Mouse (Mus musculus): ENCODE results near the gene Syt13.

The Syt13 gene

DNA sequence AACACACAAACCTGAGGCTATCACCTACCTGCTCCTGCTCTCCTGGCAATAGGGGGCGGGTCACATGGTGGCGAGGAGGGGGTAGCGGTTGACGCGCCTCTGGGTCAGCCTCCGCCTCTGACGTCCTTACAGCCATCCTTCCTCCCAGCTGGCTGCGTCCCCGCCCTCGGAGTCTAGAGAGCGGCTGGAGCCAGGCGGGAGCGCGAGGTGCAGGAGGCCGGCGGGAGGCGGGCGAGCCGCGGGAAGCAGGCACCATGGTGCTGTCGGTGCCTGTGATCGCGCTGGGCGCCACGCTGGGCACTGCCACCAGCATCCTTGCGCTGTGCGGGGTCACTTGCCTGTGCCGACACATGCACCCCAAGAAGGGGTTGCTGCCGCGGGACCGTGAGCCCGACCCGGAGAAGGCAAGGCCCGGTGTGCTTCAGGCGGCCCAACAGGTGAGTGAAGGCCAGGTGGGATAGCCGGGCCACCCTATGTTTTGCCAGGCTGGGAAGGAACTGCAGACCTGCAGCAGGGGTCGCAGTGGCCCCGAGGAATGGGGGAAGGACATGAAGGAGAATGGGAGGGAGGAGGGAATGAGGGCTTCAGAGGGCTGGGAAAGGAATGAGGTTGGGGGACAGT, at the start of gene Syt13:
Gene Syt13 (plus strand): TSS at position 166 of the 621 bp plus-strand sequence.
- ChIA-PET POLR2A (interaction anchor here in 2 of 4 experiments (1.0 to 1.3 kb wide), 2 partner anchors 20 to 553 kb away, joined by 3 read pairs; no protein-coding TSS in a partner anchor), CTCF (interaction anchor here in 3 of 4 experiments (0.9 to 2.5 kb wide), 6 partner anchors 11 to 556 kb away, joined by 4 to 8 read pairs (median 6); no protein-coding TSS in a partner anchor)

- POLR2A ChIA-PET: interaction anchor here in 1 of 4 experiments (0.6 kb wide), 1 partner anchor 207 kb away, joined by 4 read pairs; no protein-coding TSS in a partner anchor
- CTCF ChIA-PET: no interaction called here
These were observed 48.3 kb upstream of the Syt13 start for GRCm38 (mm10) chr2:92866616-92867015.

DNA sequence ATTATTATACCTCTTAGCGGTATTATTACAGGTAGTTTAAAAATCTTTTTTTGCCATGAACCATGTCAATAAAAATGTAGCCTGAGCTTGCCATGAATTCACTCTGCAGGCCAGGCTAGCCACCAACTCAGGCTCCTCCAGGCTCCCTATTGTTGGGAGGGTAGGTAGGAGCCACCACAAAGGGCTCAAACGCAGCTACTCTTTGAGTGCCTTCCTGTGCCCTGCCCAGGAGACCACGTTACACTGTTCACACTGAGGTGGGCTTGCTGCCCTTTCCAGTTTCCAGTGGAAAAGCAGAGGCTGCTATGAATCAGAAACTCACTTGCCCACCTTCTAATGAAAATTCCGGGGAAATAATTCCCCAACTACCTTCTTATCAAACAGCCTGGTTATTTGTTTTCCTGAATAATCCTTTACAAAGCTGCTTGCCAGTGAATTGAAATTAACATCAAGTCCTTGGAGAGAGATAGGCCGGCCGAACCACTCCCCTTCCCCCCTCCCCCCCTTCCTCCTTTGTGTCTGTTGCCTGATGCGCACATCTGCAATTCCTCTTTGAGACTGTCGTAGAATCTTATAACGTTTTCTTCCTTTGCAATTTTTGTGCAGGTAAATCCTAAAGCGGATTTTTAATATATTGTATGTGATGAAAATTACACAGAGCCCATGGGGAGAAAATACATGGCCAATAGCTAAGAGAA, 44.6 kb upstream of the Syt13 start:
- ChIA-PET POLR2A (interaction anchor here in 2 of 4 experiments (0.6 to 0.8 kb wide), 3 partner anchors 33 to 228 kb away, joined by 3 read pairs; no protein-coding TSS in a partner anchor), CTCF (interaction anchor here (0.6 to 2.1 kb wide), 6 partner anchors 13 to 830 kb away, joined by 3 to 9 read pairs (median 3); no protein-coding TSS in a partner anchor)

DNA sequence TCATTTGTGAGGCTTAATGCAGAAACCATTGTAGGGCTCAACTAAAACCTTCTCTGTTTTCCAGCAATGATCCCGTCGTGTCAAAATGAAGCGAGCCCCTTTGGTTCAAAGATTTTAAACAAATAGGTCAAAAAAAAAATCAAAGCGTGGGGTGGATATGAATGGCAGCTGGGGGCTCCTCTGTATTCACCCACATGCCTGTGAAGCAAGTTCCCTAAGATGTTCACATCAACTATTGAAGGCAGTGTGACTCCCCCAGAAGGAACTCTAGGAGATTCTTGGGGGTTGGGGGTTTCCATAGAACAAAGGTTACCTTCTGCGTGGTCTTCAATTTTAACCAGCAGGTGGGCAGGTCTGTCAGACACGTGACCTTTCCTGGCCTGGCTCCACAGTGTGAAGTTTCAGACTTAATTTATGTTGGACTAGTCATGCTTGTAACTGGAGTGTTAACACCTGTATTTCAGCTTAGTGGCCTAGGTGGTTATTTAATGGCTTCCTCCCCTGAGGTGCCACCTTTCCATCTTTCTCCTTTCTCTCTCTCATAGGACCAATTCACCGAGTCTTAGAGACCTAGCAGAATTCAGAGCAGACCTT, 43.7 kb upstream of the Syt13 start:
- ChIA-PET POLR2A (no interaction called here), CTCF (interaction anchor here in 1 of 4 experiments (1.0 kb wide), 1 partner anchor 12 kb away, joined by 3 read pairs; no protein-coding TSS in a partner anchor)

- ChIA-PET POLR2A (no interaction called here), CTCF (interaction anchor here in 1 of 4 experiments (0.6 kb wide), 1 partner anchor 341 kb away, joined by 3 read pairs; no protein-coding TSS in a partner anchor)
These were observed 42.2 kb upstream of the Syt13 start for GRCm38 (mm10) chr2:92872652-92873051.

DNA sequence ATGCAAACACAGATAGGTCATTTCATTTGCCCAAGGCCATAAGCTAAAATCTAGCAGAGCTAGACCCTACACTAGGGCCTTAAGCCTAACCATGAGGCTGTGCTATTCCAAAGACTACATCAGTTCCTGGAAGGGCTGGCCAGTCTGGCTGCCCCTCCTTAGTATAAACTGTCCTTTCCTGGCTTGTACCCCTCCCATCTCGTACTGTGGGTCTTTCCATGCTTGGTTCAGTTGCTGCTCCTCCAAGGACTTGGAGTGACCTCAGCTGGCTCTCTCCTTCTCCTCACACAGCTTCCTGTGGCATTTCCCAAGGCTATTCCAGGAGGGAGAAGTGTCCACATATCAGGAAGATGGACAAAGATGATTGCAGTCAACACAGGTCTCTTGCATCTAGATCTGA, 40.3 kb upstream of the Syt13 start:
- CTCF ChIA-PET: no interaction called here
- POLR2A ChIA-PET: no interaction called here

DNA sequence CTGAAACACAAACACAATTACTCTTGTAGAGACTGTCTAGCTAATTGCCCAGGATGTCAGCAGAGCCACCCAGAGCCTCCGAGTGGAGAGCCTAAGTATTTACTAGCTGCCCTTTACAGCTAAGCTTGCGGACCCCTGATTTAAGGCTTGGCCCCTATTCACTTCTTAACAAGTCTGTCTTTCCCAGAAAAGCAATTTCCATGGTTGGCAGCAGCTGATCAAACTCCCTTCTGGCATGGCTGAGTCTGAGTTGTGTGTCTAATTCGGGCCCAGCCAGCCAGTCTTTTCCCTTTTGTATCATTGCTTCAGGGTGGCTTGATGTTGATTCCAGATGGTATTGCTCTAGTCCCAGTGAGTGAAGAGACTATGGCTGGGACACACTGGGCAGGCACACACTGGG, 37.4 kb upstream of the Syt13 start:
- ChIA-PET POLR2A (no interaction called here), CTCF (no interaction called here)

GRCm38 (mm10) chr2:92883039-92883911, 31.6 kb upstream of the Syt13 start:
- ChIA-PET POLR2A (interaction anchor here in 3 of 4 experiments (0.6 to 1.6 kb wide), 3 partner anchors 19 to 84 kb away, joined by 3 read pairs; no protein-coding TSS in a partner anchor), CTCF (interaction anchor here (0.5 to 2.4 kb wide), 68 partner anchors 8 to 894 kb away, joined by 3 to 32 read pairs (median 3); partner anchors contain the start of gene Trp53i11 (in 1 of the 4))

- ChIA-PET POLR2A (interaction anchor here in 2 of 4 experiments (0.8 to 1.6 kb wide), 2 partner anchors 19 to 20 kb away, joined by 3 read pairs; no protein-coding TSS in a partner anchor), CTCF (interaction anchor here (0.6 to 2.4 kb wide), 37 partner anchors 14 to 587 kb away, joined by 3 to 32 read pairs (median 4); no protein-coding TSS in a partner anchor)
These were observed 31.0 kb upstream of the Syt13 start for GRCm38 (mm10) chr2:92883912-92884243.

- ChIA-PET CTCF (interaction anchor here in 2 of 4 experiments (0.7 to 1.0 kb wide), 3 partner anchors 70 to 184 kb away, joined by 3 to 4 read pairs (median 3); no protein-coding TSS in a partner anchor), POLR2A (interaction anchor here in 2 of 4 experiments (0.6 to 1.6 kb wide), 3 partner anchors 19 to 328 kb away, joined by 3 to 4 read pairs (median 3); no protein-coding TSS in a partner anchor)
These were observed 29.9 kb upstream of the Syt13 start for GRCm38 (mm10) chr2:92884976-92885375.

DNA sequence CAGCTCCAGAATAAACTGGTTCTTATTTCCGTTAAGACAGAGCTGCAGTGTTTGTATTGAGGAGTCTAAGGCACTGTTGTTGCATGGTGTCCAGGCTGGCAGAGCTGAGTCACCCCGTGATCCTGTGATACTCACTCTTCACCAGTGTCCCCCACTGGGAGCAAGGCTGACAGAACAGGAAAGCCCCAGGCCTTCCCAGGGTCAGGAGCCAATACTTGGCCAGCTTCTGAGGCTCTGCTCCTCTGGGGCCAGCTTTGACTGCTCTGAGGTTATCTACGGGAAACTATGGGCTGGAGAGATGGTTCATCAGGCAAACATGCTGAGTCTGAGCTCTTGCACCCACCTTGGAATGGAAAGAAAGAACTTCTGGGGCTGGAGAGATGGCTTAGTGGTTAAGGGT, 28.0 kb upstream of the Syt13 start:
- CTCF ChIA-PET: interaction anchor here in 2 of 4 experiments (0.7 to 0.8 kb wide), 2 partner anchors 190 to 232 kb away, joined by 3 read pairs; no protein-coding TSS in a partner anchor
- POLR2A ChIA-PET: interaction anchor here in 1 of 4 experiments (1.5 kb wide), 1 partner anchor 12 kb away, joined by 4 read pairs; no protein-coding TSS in a partner anchor

DNA sequence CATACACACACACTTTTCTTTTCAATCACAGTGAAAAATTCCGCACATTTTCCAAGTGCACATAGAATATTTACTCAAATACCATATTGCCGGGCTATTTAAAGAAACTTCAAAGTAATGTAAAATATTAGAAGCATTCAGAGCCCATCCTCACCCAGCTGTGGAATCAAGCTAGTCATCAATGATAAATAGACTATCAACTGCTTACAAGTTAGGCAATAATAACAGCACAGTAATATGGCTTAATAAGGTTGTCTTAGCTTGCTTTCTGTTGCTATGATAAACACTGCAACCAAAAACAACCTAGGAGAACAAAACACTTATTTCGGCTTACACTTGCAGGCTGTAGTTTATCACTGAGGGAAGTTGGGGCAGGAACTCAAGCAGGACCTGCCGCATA, 22.4 kb upstream of the Syt13 start:
- POLR2A ChIA-PET: interaction anchor here in 2 of 4 experiments (0.7 kb wide), 2 partner anchors 15 to 308 kb away, joined by 3 to 4 read pairs; no protein-coding TSS in a partner anchor
- CTCF ChIA-PET: interaction anchor here in 3 of 4 experiments (0.6 to 1.1 kb wide), 4 partner anchors 10 to 306 kb away, joined by 3 to 4 read pairs (median 4); no protein-coding TSS in a partner anchor

DNA sequence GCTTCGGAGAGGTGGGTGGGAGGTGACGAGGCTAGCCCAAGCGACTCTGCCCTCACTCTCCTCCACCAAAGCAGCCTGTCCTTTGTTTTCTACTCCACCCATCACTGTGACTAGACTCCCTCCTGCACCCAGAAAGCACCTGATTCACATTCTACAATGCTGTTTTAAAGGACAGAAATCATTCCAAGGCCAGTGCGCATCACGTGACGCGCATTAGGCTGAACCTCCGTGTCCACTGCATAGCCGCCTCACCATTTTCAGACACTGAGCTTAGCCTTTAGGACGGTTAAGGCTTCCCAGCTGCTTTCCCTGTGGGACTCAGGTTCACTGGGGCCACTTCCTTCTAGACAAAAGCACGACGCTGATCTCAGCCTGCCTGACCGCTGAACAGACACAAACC, 11.2 kb upstream of the Syt13 start:
- POLR2A ChIA-PET: interaction anchor here in 3 of 4 experiments (0.7 to 1.4 kb wide), 5 partner anchors 12 to 287 kb away, joined by 3 to 4 read pairs (median 3); no protein-coding TSS in a partner anchor
- CTCF ChIA-PET: interaction anchor here (0.8 to 2.6 kb wide), 12 partner anchors 12 to 430 kb away, joined by 3 to 17 read pairs (median 6); partner anchors contain the start of gene Syt13 (in 1 of the 4)

- POLR2A ChIA-PET: interaction anchor here (0.7 to 1.4 kb wide), 7 partner anchors 13 to 286 kb away, joined by 3 to 4 read pairs (median 3); no protein-coding TSS in a partner anchor
- CTCF ChIA-PET: interaction anchor here (0.6 to 2.6 kb wide), 28 partner anchors 9 to 565 kb away, joined by 3 to 17 read pairs (median 4); partner anchors contain the start of gene Syt13 (in 1 of the 4)
These were observed 10.5 kb upstream of the Syt13 start for GRCm38 (mm10) chr2:92904307-92904859.

DNA sequence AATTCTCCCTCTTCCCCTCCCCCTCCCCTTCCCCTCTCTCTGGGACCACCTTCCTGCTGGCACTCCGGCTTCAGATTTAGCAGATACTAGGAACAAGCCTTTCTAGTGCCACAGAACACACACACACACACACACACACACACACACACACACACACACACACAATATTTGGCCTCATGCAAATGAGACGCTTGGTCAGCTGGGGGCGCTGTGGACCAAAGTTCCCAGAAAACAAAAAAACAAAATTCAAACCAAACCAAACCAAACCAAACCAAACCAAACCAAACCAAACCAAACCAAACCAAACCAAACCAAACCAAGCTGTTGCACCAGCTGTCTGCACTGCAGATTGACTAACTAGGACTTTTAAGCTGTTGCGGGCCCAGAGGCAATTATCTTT, 4.5 kb upstream of the Syt13 start:
- ChIA-PET POLR2A (interaction anchor here in 2 of 4 experiments (0.7 kb wide), 3 partner anchors 38 to 141 kb away, joined by 3 read pairs; no protein-coding TSS in a partner anchor), CTCF (interaction anchor here (0.6 to 1.6 kb wide), 19 partner anchors 27 to 868 kb away, joined by 3 to 7 read pairs (median 3); no protein-coding TSS in a partner anchor)

DNA sequence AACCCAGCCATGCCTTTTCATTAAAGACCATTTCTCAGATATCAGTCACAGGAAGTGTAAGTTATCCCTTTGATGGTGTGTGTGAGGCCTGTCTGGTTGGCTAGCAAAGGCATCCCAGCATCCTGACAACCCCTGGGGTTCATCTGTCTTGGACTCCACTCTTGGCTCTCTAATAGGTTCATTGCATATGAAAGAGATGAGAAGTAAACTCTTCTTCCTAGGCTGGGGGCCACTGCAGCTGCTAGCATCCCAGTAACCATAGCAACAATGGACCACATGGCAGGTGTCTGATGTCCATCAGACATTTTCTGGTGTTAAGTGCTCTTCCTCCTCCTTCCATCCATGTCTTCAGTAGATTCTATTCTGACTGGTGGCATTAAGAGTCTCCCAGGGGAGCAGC, 2.6 kb upstream of the Syt13 start:
- POLR2A ChIA-PET: no interaction called here
- CTCF ChIA-PET: interaction anchor here in 1 of 4 experiments (0.7 kb wide), 1 partner anchor 36 kb away, joined by 3 read pairs; no protein-coding TSS in a partner anchor

GRCm38 (mm10) chr2:92913295-92913694, 1.6 kb upstream of the Syt13 start:
- POLR2A ChIA-PET: no interaction called here
- CTCF ChIA-PET: interaction anchor here in 3 of 4 experiments (0.5 to 2.1 kb wide), 4 partner anchors 41 to 150 kb away, joined by 3 to 4 read pairs (median 3); no protein-coding TSS in a partner anchor

Data from embryonic stem cell, embryonic (primary cell).